Mouse (Mus musculus): Measurements from ENCODE around the gene Ptprn2. TPM values are rescaled to one million over a fixed set of nuclear protein-coding genes. Genes with fewer than 3 reads are reported as not detected.
A peak's percentile ranks its signal among the peaks of the same experiment; 100 is the strongest.

Gene Ptprn2
- polyA plus RNA-seq (2014; fragmentation: Nextera tagmentation; extraction: Ambion mirVana) = 0.79 and 0.99 TPM in 2 replicates

GRCm38 (mm10) chr12:116485591-116486403, at the start of gene Ptprn2:
Gene Ptprn2, plus strand, starts transcription at chr12:116485720.
- peak within 1 kb of the TSS; percentile 13; the same call in 1 of the 2 replicates for H3K27ac ChIP-seq (replicated peaks; ENCODE audit: low read depth, low read length)
- H3K4me3 ChIP-seq (ENCODE audit: low read depth, low read length) = peak within 1 kb of the TSS; percentile 50
- under 1% methylated on average over 74 of the region's 86 CpGs for WGBS

GRCm38 (mm10) chr12:116436125-116436524, 49.4 kb upstream of the Ptprn2 start:
- WGBS = 94% methylated on average over 3 of the region's 3 CpGs
- DNase-seq (ENCODE audit: low spot score) (no peak), ATAC-seq (replicated peaks; ENCODE audit: insufficient number of reproducible peaks, low FRiP score, low TSS enrichment, low read depth) (no peak)
- H3K9ac ChIP-seq (replicated peaks; ENCODE audit: low read length) = no peak overlapping the region
- H3K27me3 ChIP-seq (ENCODE audit: control insufficient read depth, insufficient read depth, low read length) = no peaks in the 10 kb centered on the region
- no peak overlapping the region for H3K4me3 ChIP-seq (ENCODE audit: low read depth, low read length)
- no peaks in the 10 kb centered on the region for H3K4me1 ChIP-seq (ENCODE audit: control insufficient read depth, insufficient read depth, low read length)
- H3K36me3 ChIP-seq (replicated peaks; ENCODE audit: control insufficient read depth, insufficient read depth, low read depth, low read length) = peaks cover 4% of the 10 kb centered on the region
- H3K27ac ChIP-seq (replicated peaks; ENCODE audit: low read depth, low read length) = no peak overlapping the region
- no peaks in the 10 kb centered on the region for H3K9me3 ChIP-seq (replicated peaks; ENCODE audit: control insufficient read depth, low read length)
- H3K4me2 ChIP-seq (ENCODE audit: low read depth, low read length) = no peak overlapping the region

More at GRCm38 (mm10) chr12:116485591-116486403, at the start of gene Ptprn2:
- Histone ChIP-seq H3K9me3 (replicated peaks; ENCODE audit: control insufficient read depth, low read length) (no peaks in the 10 kb centered on the region), H3K36me3 (replicated peaks; ENCODE audit: control insufficient read depth, insufficient read depth, low read depth, low read length) (no peaks in the 10 kb centered on the region), H3K9ac (replicated peaks; ENCODE audit: low read length) (peak within 1 kb of the TSS; percentile 14; the same call in 1 of the 2 replicates), H3K4me2 (ENCODE audit: low read depth, low read length) (peak within 1 kb of the TSS; percentile 99), H3K27me3 (ENCODE audit: control insufficient read depth, insufficient read depth, low read length) (peaks cover 8% of the 10 kb centered on the region; the same call in 1 of the 2 replicates), H3K4me1 (ENCODE audit: control insufficient read depth, insufficient read depth, low read length) (no peaks in the 10 kb centered on the region; the same call in 1 of the 2 replicates)
- peak; percentile 87 for DNase-seq (ENCODE audit: low spot score)
- ATAC-seq (replicated peaks; ENCODE audit: insufficient number of reproducible peaks, low FRiP score, low TSS enrichment, low read depth) = peak; percentile 94

- Histone ChIP-seq H3K4me3 (ENCODE audit: low read depth, low read length) (no peak overlapping the region), H3K36me3 (replicated peaks; ENCODE audit: control insufficient read depth, insufficient read depth, low read depth, low read length) (peaks cover 4% of the 10 kb centered on the region), H3K9ac (replicated peaks; ENCODE audit: low read length) (no peak overlapping the region), H3K4me1 (ENCODE audit: control insufficient read depth, insufficient read depth, low read length) (no peaks in the 10 kb centered on the region), H3K27ac (replicated peaks; ENCODE audit: low read depth, low read length) (no peak overlapping the region), H3K4me2 (ENCODE audit: low read depth, low read length) (no peak overlapping the region), H3K27me3 (ENCODE audit: control insufficient read depth, insufficient read depth, low read length) (no peaks in the 10 kb centered on the region), H3K9me3 (replicated peaks; ENCODE audit: control insufficient read depth, low read length) (no peaks in the 10 kb centered on the region)
- DNase-seq (ENCODE audit: low spot score) = no peak
- WGBS = 84% methylated on average over 5 of the region's 5 CpGs
- ATAC-seq (replicated peaks; ENCODE audit: insufficient number of reproducible peaks, low FRiP score, low TSS enrichment, low read depth) = no peak
Measured at GRCm38 (mm10) chr12:116438591-116438990, 46.9 kb upstream of the Ptprn2 start.

- Histone ChIP-seq H3K9me3 (replicated peaks; ENCODE audit: control insufficient read depth, low read length) (no peaks in the 10 kb centered on the region), H3K27ac (replicated peaks; ENCODE audit: low read depth, low read length) (no peak overlapping the region), H3K36me3 (replicated peaks; ENCODE audit: control insufficient read depth, insufficient read depth, low read depth, low read length) (peaks cover 8% of the 10 kb centered on the region), H3K27me3 (ENCODE audit: control insufficient read depth, insufficient read depth, low read length) (no peaks in the 10 kb centered on the region), H3K4me2 (ENCODE audit: low read depth, low read length) (no peak overlapping the region), H3K4me3 (ENCODE audit: low read depth, low read length) (no peak overlapping the region), H3K9ac (replicated peaks; ENCODE audit: low read length) (no peak overlapping the region), H3K4me1 (ENCODE audit: control insufficient read depth, insufficient read depth, low read length) (no peaks in the 10 kb centered on the region)
- ATAC-seq (replicated peaks; ENCODE audit: insufficient number of reproducible peaks, low FRiP score, low TSS enrichment, low read depth) (no peak), DNase-seq (ENCODE audit: low spot score) (no peak)
- 96% methylated on average over 3 of the region's 3 CpGs for WGBS
Measured at GRCm38 (mm10) chr12:116442184-116442583, 43.3 kb upstream of the Ptprn2 start.

GRCm38 (mm10) chr12:116449536-116449935, 36.0 kb upstream of the Ptprn2 start:
- Histone ChIP-seq H3K4me3 (ENCODE audit: low read depth, low read length) (no peak overlapping the region), H3K36me3 (replicated peaks; ENCODE audit: control insufficient read depth, insufficient read depth, low read depth, low read length) (peaks cover 4% of the 10 kb centered on the region), H3K4me1 (ENCODE audit: control insufficient read depth, insufficient read depth, low read length) (no peaks in the 10 kb centered on the region), H3K4me2 (ENCODE audit: low read depth, low read length) (no peak overlapping the region), H3K27me3 (ENCODE audit: control insufficient read depth, insufficient read depth, low read length) (no peaks in the 10 kb centered on the region), H3K27ac (replicated peaks; ENCODE audit: low read depth, low read length) (no peak overlapping the region), H3K9ac (replicated peaks; ENCODE audit: low read length) (no peak overlapping the region), H3K9me3 (replicated peaks; ENCODE audit: control insufficient read depth, low read length) (no peaks in the 10 kb centered on the region)
- 83% methylated on average over 2 of the region's 2 CpGs for WGBS
- DNase-seq (ENCODE audit: low spot score) (no peak), ATAC-seq (replicated peaks; ENCODE audit: insufficient number of reproducible peaks, low FRiP score, low TSS enrichment, low read depth) (no peak)

GRCm38 (mm10) chr12:116460379-116461065, 25.0 kb upstream of the Ptprn2 start:
- H3K9ac ChIP-seq (replicated peaks; ENCODE audit: low read length) = no peak overlapping the region
- no peak overlapping the region for H3K4me3 ChIP-seq (ENCODE audit: low read depth, low read length)
- ATAC-seq (replicated peaks; ENCODE audit: insufficient number of reproducible peaks, low FRiP score, low TSS enrichment, low read depth) = no peak
- no peaks in the 10 kb centered on the region for H3K4me1 ChIP-seq (ENCODE audit: control insufficient read depth, insufficient read depth, low read length)
- no peak for DNase-seq (ENCODE audit: low spot score)
- no peak overlapping the region for H3K27ac ChIP-seq (replicated peaks; ENCODE audit: low read depth, low read length)
- H3K4me2 ChIP-seq (ENCODE audit: low read depth, low read length) = no peak overlapping the region
- no peaks in the 10 kb centered on the region for H3K9me3 ChIP-seq (replicated peaks; ENCODE audit: control insufficient read depth, low read length)
- no peaks in the 10 kb centered on the region for H3K36me3 ChIP-seq (replicated peaks; ENCODE audit: control insufficient read depth, insufficient read depth, low read depth, low read length)
- WGBS = 97% methylated on average over 6 of the region's 6 CpGs
- H3K27me3 ChIP-seq (ENCODE audit: control insufficient read depth, insufficient read depth, low read length) = no peaks in the 10 kb centered on the region

GRCm38 (mm10) chr12:116467030-116467429, 18.5 kb upstream of the Ptprn2 start:
- no peak for DNase-seq (ENCODE audit: low spot score)
- ATAC-seq (replicated peaks; ENCODE audit: insufficient number of reproducible peaks, low FRiP score, low TSS enrichment, low read depth) = no peak
- H3K27me3 ChIP-seq (ENCODE audit: control insufficient read depth, insufficient read depth, low read length) = no peaks in the 10 kb centered on the region
- H3K4me3 ChIP-seq (ENCODE audit: low read depth, low read length) = no peak overlapping the region
- 96% methylated on average over 5 of the region's 5 CpGs for WGBS
- H3K9ac ChIP-seq (replicated peaks; ENCODE audit: low read length) = no peak overlapping the region
- no peaks in the 10 kb centered on the region for H3K9me3 ChIP-seq (replicated peaks; ENCODE audit: control insufficient read depth, low read length)
- no peak overlapping the region for H3K27ac ChIP-seq (replicated peaks; ENCODE audit: low read depth, low read length)
- H3K36me3 ChIP-seq (replicated peaks; ENCODE audit: control insufficient read depth, insufficient read depth, low read depth, low read length) = no peaks in the 10 kb centered on the region
- H3K4me1 ChIP-seq (ENCODE audit: control insufficient read depth, insufficient read depth, low read length) = no peaks in the 10 kb centered on the region
- H3K4me2 ChIP-seq (ENCODE audit: low read depth, low read length) = no peak overlapping the region

- H3K27ac ChIP-seq (replicated peaks; ENCODE audit: low read depth, low read length) = no peak overlapping the region
- H3K4me3 ChIP-seq (ENCODE audit: low read depth, low read length) = no peak overlapping the region
- DNase-seq (ENCODE audit: low spot score) = no peak
- H3K4me1 ChIP-seq (ENCODE audit: control insufficient read depth, insufficient read depth, low read length) = no peaks in the 10 kb centered on the region
- 93% methylated on average over 1 of the region's 1 CpGs for WGBS
- H3K9me3 ChIP-seq (replicated peaks; ENCODE audit: control insufficient read depth, low read length) = no peaks in the 10 kb centered on the region
- no peak for ATAC-seq (replicated peaks; ENCODE audit: insufficient number of reproducible peaks, low FRiP score, low TSS enrichment, low read depth)
- no peaks in the 10 kb centered on the region for H3K27me3 ChIP-seq (ENCODE audit: control insufficient read depth, insufficient read depth, low read length)
- H3K36me3 ChIP-seq (replicated peaks; ENCODE audit: control insufficient read depth, insufficient read depth, low read depth, low read length) = no peaks in the 10 kb centered on the region
- no peak overlapping the region for H3K9ac ChIP-seq (replicated peaks; ENCODE audit: low read length)
- no peak overlapping the region for H3K4me2 ChIP-seq (ENCODE audit: low read depth, low read length)
Measured at GRCm38 (mm10) chr12:116468348-116468747, 17.2 kb upstream of the Ptprn2 start.
